In the genomic region with DNA sequence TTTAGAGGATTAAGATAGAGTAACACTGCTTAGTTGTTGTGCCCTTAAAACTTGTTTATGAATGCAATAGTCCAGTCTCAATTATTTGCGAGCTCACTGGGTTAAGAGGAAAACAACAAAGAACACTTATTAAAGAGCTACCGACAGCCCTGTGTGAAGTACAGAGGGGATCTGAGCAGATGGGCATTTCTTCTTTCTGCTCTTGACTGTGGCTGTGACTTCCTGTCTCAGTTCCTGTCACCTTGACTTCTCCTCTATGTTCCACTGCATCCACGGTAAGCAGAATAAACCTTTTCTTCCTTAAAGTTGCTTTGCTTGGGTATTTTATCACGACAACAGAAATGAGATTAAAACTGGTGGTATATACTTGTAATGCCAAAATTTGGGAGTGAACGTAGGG, we compare ENCODE assay signal across 34 mouse cellular contexts. TPM values are rescaled to one million over a fixed set of nuclear protein-coding genes. Genes with fewer than 3 reads are reported as not detected.
DNase-seq lines count a peak whose midpoint lies in the region; ATAC-seq and TF ChIP-seq lines count a peak whose summit lies in the region.
"Had no signal": no experiment of that assay in that cellular context is flagged by ENCODE, and none has a peak within 500 bp of the region (broad histone marks: within the 10 kb centered on the region; RNA-seq: fewer than 3 reads in every experiment).

No protein-coding gene starts in this region.

- no peak overlapping the region for H3K27ac ChIP-seq in midbrain, postnatal 0 days (ENCODE audit: low read depth, low read length)
- H3K27ac ChIP-seq: embryonic facial prominence, embryonic 12.5 days; hindbrain, embryonic 14.5 days; kidney, embryonic 15.5 days; liver, embryonic 13.5 days; macrophage; midbrain, embryonic 10.5 days; midbrain, embryonic 15.5 days; neural tube, embryonic 13.5 days had no signal

- WGBS in midbrain, postnatal 0 days: 79% methylated on average over 5 of the region's 5 CpGs

- no peaks in the 10 kb centered on the region for H3K9me3 ChIP-seq in midbrain, postnatal 0 days (ENCODE audit: low read length)
- H3K9me3 ChIP-seq: embryonic facial prominence, embryonic 12.5 days; kidney, embryonic 15.5 days; liver, embryonic 13.5 days; midbrain, embryonic 10.5 days; midbrain, embryonic 15.5 days; neural tube, embryonic 13.5 days had no signal

- peak; percentile 86 for ATAC-seq in megakaryocyte, adult 5-6 weeks (ENCODE audit: poor library complexity, severe bottlenecking)
- no peak for ATAC-seq in midbrain, postnatal 0 days (ENCODE audit: low FRiP score)
- ATAC-seq: forebrain, embryonic 14.5 days; inflammation-experienced regulatory T-cells, adult 6 months; lung, postnatal 0 days; midbrain, embryonic 15.5 days had no signal

- H3K9ac ChIP-seq in midbrain, postnatal 0 days (replicated peaks; ENCODE audit: low read length, poor library complexity, severe bottlenecking): no peak overlapping the region
- H3K9ac ChIP-seq: embryonic facial prominence, embryonic 12.5 days; hindbrain, embryonic 14.5 days; kidney, embryonic 15.5 days; liver, embryonic 13.5 days; midbrain, embryonic 15.5 days; neural tube, embryonic 13.5 days had no signal

- no peak overlapping the region for H3K4me2 ChIP-seq in midbrain, postnatal 0 days (ENCODE audit: low read depth, low read length, poor library complexity, severe bottlenecking)
- H3K4me2 ChIP-seq: embryonic facial prominence, embryonic 12.5 days; heart, embryonic 11.5 days; hindbrain, embryonic 14.5 days; kidney, embryonic 15.5 days; liver, embryonic 13.5 days; midbrain, embryonic 15.5 days; neural tube, embryonic 13.5 days had no signal

- H3K36me3 ChIP-seq in splenic B cell, adult 2 months (ENCODE audit: control insufficient read depth, insufficient read depth, low read length, poor library complexity, severe bottlenecking): no peaks in the 10 kb centered on the region
- H3K36me3 ChIP-seq in midbrain, postnatal 0 days (ENCODE audit: insufficient read depth, low read length): no peaks in the 10 kb centered on the region
- H3K36me3 ChIP-seq: embryonic facial prominence, embryonic 12.5 days; kidney, embryonic 15.5 days; liver, embryonic 13.5 days; midbrain, embryonic 10.5 days; midbrain, embryonic 15.5 days; neural tube, embryonic 13.5 days had no signal

- no peaks in the 10 kb centered on the region for H3K27me3 ChIP-seq in splenic B cell, adult 2 months (ENCODE audit: control insufficient read depth, insufficient read depth, low read length, poor library complexity, severe bottlenecking)
- no peaks in the 10 kb centered on the region for H3K27me3 ChIP-seq in midbrain, postnatal 0 days (ENCODE audit: insufficient read depth, low read length)
- H3K27me3 ChIP-seq: embryonic facial prominence, embryonic 12.5 days; kidney, embryonic 15.5 days; liver, embryonic 13.5 days; midbrain, embryonic 15.5 days; neural tube, embryonic 13.5 days had no signal

- no peak overlapping the region for H3K4me3 ChIP-seq in midbrain, postnatal 0 days (ENCODE audit: low read depth, low read length)
- H3K4me3 ChIP-seq: embryonic facial prominence, embryonic 12.5 days; kidney, embryonic 15.5 days; liver, embryonic 13.5 days; midbrain, embryonic 10.5 days; midbrain, embryonic 15.5 days; myocyte; neural tube, embryonic 13.5 days had no signal

- TF ChIP-seq CTCF in midbrain, postnatal 0 days (IDR thresholded peaks at IDR 0.05): no peak

- peak; percentile 33 for DNase-seq in thymus, postnatal 0 days (ENCODE audit: low spot score)
- no peak for DNase-seq in thymus, postnatal 36 days
- DNase-seq in T-cell, adult 2 months (ENCODE audit: low spot score): peak; percentile 7
- DNase-seq in splenic B cell, adult 2 months (ENCODE audit: low read depth, low spot score): peak; percentile 66
- no peak for DNase-seq in urinary bladder, postnatal 14 days (ENCODE audit: low spot score)
- DNase-seq in left cerebral cortex, adult 8-10 months (ENCODE audit: low spot score in 2 of 2): no peak
- no peak for DNase-seq in midbrain, postnatal 0 days (ENCODE audit: low spot score)
- DNase-seq: adrenal gland, postnatal 10 days; cerebellum, adult 9-10 months; cerebellum, postnatal 36 days; embryo, embryonic 11 days; gastrocnemius, postnatal 14 days; heart, adult 11 months; heart, postnatal 4 days; kidney, adult 18-20 months; kidney, postnatal 4 days; left cerebral cortex, postnatal 4 days; liver, embryonic 13.5 days; lung, adult 18-20 months; right cerebral cortex, postnatal 14 days; thymus, postnatal 14 days had no signal

- H3K4me1 ChIP-seq in midbrain, postnatal 0 days (ENCODE audit: insufficient read depth, low read length): no peaks in the 10 kb centered on the region
- H3K4me1 ChIP-seq: embryonic facial prominence, embryonic 12.5 days; kidney, embryonic 15.5 days; liver, embryonic 13.5 days; midbrain, embryonic 10.5 days; midbrain, embryonic 15.5 days; neural tube, embryonic 13.5 days had no signal

RNA-seq across cellular contexts. Expression of a gene that starts 12.9 kb away (rescaled TPM):
- polyA plus RNA-seq in thymus, postnatal 0 days (2015; fragmentation: Nextera tagmentation; extraction: Ambion mirVana): 6.3 and 7.2 TPM in 2 replicates
- total RNA-seq in megakaryocyte, adult 5-6 weeks (2015): 0.80 and 1.2 TPM in 2 replicates
- total RNA-seq in megakaryocyte, adult 5-6 weeks (2017): 2.0 and 2.8 TPM in 2 replicates
- total RNA-seq in left cerebral cortex, adult 8-10 months (2022): 10 to 100 TPM in 3 of 4 experiments, 1 to 10 TPM in 1; 10.0 to 14.8 (median 13.1) TPM
- 5.9 and 8.2 TPM in 2 replicates for total RNA-seq in midbrain, postnatal 0 days (2014; rRNA removed)
- 11.2 and 13.4 TPM in 2 replicates for polyA plus RNA-seq in midbrain, postnatal 0 days (2015; fragmentation: Nextera tagmentation; extraction: Ambion mirVana)

RNA-seq across cellular contexts. Expression of a gene that starts 55.4 kb away (rescaled TPM):
- polyA plus RNA-seq in thymus, postnatal 0 days (2015; fragmentation: Nextera tagmentation; extraction: Ambion mirVana): 398 and 450 TPM in 2 replicates
- total RNA-seq in megakaryocyte, adult 5-6 weeks (2015): 418 and 446 TPM in 2 replicates
- 321 and 398 TPM in 2 replicates for total RNA-seq in megakaryocyte, adult 5-6 weeks (2017)
- total RNA-seq in left cerebral cortex, adult 8-10 months (2022): 100 to 1,000 TPM; 359 to 418 (median 395) TPM
- 177 and 211 TPM in 2 replicates for total RNA-seq in midbrain, postnatal 0 days (2014; rRNA removed)
- polyA plus RNA-seq in midbrain, postnatal 0 days (2015; fragmentation: Nextera tagmentation; extraction: Ambion mirVana): 136 and 161 TPM in 2 replicates

Comparison
In these comparisons a context has a peak if more than half of its experiments do, and no peak if none do; other contexts are left out.
1. DNase-seq: peak in thymus, postnatal 0 days (single experiment), T-cell, adult 2 months (single experiment) and splenic B cell, adult 2 months (single experiment); none in thymus, postnatal 36 days (0 of 2), urinary bladder, postnatal 14 days (single experiment), left cerebral cortex, adult 8-10 months (0 of 2) and midbrain, postnatal 0 days (single experiment).